Mouse (Mus musculus) NIH3T3 (cell line): Measurements from ENCODE around the gene Wdfy3.
"Not testable (repeated sequence)": the region's sequence is repeated elsewhere in the genome, so short reads cannot be mapped to it uniquely, and the experiment has no call there.

ENCODE experiments used
- DNase-seq: peaks from one replicate; pipeline ENCODE4 v3.0.0-alpha.2; 2012; ENCODE audit warnings: low read depth

Gene Wdfy3

DNA sequence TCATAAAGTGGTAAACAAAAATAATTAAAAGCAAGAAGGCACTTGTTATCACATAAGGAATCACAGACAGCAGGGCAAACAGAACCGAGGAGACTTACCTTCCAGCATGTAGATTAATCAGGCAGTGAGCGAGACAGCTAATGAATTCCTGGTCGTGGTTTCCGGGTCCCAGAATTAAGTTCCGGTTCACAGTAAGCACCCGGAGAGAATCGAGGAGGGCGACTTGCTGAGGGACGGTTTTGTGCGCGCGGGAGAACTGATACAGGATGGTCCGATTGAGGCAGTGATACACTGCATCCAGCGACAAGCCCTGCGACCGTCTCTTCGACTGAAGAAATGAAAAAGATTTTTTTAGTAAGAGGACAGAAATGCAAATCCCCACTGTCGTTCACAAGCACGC is 181.7 kb downstream of the Wdfy3 start:
- DNase-seq: no peak

DNA sequence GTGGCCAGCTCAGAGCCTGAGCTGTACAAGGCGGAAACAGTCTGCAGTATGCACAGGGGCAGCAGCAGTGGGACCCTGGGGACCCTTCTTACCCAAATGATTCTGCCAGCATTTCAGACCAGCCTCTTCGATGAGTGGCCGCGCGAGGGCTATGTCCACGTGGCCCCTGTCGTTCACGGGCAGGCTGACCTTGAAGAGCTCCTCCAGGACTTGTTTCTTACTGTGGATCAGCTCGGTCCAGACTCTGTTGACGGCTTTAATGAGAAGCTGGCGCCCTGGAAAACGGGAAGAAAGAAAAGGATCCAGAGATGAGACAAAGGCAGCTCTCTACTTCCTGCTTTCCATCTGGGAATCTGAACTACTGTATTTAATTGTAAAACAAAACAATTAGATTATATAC is 184.7 kb downstream of the Wdfy3 start:
- no peak for DNase-seq

DNA sequence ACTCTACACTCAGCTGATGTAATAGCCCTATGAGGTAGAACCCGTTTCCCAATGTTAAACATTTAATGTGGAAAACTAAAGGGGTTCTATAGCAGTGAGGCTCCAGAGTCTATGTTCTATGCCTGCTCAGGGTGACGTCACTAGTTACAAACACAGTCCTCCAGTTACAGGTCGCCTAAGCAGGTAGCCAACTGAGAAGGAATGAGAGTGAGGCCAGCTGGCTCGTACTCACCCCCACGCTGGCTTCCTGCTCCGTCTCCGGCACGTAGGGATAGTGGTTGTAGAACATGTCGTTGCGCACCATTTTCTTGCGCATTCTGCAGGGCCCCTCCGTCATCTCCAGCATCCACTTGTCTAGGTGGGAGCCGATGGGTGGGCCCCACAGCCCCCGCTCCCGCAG is 187.5 kb downstream of the Wdfy3 start:
- no peak for DNase-seq

DNA sequence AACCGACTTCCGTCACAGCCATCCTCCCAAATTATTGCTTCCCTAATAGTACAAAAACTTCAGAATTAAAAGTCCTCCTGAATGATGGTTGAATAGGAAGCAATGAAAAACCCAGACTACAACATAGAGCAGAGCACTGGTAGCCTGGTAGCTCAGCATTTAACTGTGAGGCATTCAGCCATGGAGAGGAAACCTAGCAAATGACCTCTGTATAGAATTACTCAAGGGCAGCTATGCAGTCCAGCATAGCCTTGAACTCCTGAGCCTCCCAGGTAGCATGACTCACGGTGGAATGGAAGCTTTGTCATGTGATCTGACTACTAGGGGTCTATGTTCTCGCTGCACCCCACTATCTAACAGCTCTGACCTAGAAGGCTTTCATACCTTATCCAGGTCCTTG is 189.8 kb downstream of the Wdfy3 start:
- DNase-seq: no peak

DNA sequence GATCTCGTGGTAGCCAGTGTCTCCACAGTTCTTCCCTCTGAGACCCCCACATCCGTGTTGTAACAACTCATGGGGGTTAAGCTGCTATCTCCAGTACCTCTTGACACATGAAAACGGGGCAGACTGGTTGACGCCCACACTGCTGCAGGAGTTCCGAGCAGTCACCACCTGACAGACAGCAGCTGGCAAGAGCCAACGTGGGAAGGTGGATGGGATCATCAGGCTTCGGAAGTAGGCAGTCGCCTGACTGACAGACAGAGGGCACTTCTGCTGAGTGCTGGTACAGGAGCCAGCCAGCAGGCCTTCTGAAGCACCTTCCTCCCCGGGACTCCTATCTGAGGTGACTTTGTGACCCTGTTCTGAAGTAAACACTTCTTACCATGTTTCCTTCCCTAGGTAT is 191.3 kb downstream of the Wdfy3 start:
- DNase-seq: no peak

DNA sequence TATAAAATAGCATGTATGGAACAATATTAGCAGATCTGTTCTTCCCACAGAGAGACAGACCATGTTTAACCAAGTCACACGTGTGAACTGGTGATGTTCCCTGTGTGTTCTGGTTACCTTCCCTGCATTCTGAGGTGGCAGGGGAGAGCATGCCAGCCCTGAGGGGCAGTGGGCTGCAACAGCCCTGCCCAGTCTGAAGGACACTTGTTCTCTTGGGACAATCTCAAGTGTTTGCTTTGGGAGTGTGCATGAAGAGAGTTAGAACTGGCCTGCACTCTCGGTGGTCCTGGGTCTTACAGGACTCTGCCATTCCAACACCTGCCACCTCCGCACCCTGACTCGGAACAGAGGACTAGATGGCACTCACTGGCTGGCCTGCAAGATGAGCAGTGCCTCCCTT is 193.5 kb downstream of the Wdfy3 start:
- no peak for DNase-seq

DNA sequence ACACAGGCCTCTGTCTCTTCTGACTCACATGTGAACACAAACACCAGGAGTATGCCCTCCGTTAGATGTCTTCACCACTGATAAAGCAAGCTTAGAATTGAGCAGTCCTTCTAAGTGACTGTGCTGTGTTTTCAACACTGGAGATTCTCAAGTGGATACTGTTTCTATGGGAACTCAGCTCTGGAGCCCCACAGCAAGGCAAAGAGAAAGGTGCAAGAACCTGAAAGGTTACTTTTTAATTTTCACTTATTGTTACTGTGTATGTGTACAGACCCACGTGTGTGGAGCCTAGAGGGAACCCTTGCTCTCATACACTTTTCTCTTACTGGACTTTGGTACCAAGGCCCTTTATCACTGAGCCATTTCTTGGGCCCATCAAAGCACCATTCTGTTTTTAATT is 203.0 kb downstream of the Wdfy3 start:
- DNase-seq: no peak

DNA sequence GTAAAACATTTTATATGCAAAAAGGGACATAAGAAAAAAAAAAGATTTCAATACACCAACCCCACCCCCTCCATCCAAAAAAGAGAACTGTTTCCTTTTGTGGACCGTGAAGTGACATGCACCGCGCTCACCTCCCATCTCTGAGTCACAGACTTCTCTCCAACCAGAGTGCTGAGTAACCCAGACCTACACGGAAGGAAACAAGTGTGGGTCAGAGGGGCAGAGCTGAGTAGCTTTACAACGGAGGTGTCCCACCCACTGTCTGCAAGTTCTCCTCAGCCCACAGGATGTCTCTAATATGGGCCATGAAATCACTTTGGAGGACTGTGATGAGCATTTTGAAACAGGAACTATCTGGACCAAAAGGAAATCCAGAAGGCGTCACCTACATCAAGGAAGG is 205.8 kb downstream of the Wdfy3 start:
- no peak for DNase-seq

DNA sequence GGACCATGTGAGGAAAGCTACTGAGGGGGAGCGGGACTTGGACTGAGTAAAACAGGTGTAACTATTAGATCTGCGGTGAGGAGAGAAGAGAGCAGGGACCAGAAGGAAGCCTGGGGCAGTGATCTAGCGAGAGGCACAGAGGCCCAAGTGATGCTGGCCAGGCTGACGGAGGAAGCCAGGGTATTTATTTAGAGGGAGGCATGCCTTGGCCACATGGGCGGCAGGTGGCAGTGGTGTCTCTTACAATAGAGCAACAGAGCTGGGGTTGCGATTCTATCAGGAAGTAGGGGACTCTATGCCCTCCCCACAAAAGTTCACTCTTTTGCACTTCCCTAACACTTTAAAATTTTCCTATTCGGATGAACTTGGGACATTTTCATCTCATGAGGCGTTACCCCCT is 207.1 kb downstream of the Wdfy3 start:
- DNase-seq: no peak

DNA sequence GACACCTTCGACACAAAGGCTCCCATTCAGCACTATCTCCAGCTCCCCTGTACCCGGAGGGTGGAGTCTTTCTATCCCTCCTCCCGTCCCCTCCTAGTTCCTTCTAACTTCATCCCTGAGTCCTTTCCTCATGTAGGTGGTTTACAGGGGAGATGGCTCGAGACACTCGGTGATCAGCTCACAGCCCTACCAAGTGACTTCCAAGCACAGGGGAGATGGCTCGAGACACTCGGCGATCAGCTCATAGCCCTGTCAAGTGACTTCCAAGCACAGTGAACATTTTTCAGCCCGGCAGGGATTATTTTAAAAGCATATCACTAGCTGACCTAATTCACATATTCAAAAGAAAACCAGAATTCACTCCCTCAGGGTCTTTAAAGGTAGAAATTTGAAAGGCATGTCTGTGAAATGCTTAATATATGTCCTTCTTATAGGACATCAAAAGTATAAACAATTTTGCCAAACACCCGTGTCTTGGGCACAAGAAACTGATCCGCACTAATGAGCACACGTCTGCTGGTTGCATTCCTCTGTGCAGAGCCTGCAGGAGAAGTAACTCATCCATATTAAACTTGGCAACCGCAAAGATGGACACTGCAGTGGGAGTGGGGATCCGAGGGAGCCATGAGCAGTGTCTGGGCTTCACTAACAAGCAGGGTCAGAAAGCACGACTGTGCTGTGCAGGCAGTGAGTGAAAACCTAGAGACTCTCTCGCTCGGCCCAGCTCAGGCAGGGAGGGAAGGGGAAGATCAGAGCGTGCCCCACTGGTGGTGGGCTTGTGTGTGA is 207.7 kb downstream of the Wdfy3 start:
- DNase-seq: no peak

DNA sequence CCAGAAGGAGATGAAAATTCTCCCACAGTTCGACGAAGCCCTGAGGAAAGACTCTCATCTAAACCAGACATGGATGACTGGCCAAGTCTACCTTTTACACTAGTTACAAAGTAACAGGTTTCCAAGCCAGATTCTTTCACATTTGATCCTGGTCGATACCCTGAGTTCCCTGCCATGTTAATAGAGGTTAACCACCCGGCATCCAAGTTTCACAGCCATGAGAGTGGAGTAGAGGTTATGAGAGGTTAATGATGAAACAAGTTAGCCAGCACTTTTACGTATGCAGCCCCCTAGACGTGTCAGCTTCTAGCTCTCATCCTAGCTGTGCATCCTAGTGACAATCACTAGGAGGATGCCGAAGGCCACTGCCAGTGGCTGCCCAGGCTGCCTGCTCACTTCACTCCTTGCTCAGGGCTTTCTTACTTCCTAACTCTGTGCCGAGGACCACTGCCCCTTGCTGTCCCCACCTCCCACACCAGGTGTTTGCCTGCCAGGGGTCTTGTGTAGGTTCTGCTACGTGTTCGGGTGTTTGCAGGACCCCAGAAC is 210.8 kb downstream of the Wdfy3 start:
- no peak for DNase-seq

DNA sequence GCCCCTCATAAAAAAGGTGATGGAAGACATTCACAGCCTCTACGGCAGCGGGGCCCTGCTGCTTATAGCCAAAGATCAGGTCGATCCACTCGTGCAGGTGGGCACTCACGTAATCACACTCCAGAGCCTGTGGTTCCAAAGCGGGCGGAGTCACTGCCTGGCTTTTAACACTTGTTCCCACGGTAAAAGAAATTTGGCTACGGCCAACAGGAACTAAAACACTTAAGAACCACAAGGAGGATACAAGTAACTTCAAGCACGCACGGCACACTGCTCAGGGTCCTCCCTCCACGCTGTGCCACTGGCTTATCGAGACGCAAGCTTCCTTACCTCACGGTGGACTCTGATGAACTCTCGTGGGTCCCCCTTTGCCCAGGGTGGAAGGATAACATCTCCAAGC is 214.2 kb downstream of the Wdfy3 start:
- DNase-seq: no peak

DNA sequence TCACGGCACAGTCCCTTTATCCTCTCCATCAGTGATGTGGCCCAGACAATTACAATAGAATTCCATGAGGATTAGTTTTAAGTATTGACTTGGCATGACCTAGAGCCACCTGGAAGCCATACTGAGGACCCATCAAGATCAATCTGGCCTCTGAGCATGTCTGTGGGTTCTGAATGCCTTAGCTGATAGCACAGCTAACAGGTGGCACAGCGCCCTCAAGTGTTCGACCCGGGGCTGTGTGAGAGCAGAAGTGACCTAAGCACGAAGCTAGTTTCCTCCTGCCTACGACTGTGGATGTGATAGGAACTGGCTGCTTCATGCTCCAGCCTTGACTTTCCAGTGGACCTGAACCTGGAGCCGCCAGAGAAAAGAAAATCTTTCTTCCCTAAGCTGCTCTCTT is 215.1 kb downstream of the Wdfy3 start:
- no peak for DNase-seq

DNA sequence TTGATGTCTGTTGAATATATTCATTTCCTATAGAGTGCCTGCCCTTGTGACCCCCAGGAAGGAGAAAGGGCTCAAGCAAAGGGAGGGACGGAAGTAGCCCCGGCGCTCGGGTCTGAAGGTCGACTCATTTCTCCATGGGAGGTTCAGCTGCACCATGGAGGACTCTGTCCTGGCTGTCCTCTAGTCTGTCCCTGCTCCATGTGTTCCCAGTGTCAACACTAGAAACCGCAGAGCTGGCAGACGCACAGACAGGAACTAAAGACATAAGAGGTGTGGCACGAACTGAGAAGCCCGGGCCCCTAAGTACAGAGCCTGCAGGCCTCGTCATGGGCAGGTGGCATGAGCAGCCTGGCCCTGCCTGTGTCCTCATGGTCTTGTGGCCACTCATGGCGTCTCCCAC is 215.6 kb downstream of the Wdfy3 start:
- DNase-seq: no peak

DNA sequence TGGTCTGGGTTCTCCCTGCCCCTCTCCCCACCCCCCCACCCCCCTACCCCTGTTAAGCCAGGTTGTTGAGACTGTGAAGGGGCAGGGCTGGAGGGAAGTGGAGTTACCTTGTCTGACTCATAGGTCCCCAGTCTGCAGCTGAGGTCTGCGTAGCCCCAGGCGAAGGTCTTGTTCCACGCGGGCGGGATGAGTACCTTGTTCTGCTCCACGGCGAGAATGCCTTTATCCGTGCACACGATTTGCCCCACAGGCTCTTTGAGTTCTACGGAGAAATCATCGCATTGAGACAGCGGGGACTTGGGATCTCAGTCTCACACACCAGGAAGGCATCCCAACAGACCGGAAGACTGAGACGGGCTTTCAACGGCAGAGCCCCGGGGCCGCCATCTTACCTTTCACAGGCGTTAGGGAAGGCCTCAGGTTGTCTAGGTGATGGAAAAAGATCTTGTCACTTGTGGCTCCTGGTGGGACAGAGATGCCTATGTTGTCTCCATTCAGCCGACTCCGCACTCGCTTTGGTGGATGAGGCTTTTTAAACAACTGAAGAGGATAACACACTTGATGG is 217.5 kb downstream of the Wdfy3 start:
- DNase-seq: no peak

DNA sequence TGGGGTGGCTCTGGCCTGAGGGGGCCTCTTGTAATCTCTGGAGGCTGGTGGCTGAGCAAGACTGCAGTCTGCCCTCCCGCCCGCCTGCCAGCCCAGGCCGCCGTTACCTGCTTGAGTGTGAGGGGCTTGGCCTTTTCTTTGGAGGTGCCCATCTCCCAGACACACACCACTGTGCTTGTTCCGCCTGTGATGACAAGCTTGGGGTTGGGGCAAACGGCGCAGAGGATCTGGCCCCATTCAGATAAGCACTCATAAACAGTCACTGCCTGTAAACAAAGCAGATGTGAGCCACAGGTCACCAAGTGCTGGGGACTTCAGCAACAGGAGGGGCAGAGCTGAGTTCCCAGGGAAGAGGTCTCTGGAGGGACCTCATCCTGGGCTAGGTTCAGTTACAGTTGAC is 218.6 kb downstream of the Wdfy3 start:
- no peak for DNase-seq

DNA sequence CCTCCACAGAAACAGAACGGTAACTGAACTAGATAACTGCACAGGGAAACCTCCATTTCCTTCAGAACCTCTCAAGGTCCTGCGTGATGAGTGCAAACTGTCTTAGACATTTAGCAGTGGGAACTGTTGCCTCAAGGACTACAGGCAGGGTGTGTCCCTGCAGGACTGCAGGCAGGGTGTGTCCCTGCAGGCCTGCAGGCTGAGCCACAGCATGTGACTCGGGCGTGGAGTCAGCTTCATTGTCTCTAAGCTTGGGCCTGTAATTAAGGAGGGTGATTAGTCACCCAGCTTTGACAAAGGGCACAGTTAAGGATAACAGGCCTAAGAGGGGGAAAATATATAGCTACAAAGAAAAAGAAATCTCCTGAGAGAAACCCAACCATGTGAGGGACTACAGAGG is 222.0 kb downstream of the Wdfy3 start:
- DNase-seq: no peak

DNA sequence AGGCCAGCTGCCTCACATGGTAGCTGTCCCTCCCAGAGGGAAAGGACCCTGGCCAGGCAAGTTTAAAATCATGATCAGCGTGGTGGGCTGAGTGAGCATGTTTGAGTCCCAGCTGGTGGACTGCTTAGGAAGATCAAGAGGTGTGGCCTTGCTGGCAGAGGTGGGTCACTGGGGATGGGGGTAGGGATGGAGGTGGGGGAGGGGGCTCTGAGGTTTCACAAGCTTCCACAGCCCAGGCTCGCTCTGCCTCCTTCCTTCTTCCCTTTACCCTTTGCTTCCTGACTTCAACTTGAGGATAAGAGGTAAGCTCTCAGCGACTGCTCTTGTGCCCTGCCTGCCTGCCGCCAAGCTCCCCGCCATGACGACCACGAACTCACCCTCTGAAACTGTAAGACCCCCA is 222.4 kb downstream of the Wdfy3 start:
- DNase-seq: no peak

DNA sequence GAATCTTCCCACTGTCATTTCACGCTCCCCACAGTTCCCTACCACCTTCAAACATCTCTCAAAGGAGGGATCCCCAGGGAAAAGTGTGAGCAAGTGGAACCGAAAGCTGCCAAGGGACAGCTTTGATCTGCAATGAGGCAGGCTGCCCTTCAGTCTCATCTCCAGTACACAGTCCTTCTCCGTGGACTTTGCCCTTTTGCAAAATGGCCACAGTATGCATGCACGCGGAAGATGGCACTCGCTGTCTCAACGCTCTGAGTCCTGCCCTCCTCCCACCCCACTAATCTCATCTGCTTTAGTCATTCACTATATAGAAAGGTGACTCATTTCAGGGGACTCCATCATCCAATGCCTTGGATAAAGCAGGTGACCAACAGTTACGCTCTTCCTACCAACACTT is 223.8 kb downstream of the Wdfy3 start:
- DNase-seq: no peak

DNA sequence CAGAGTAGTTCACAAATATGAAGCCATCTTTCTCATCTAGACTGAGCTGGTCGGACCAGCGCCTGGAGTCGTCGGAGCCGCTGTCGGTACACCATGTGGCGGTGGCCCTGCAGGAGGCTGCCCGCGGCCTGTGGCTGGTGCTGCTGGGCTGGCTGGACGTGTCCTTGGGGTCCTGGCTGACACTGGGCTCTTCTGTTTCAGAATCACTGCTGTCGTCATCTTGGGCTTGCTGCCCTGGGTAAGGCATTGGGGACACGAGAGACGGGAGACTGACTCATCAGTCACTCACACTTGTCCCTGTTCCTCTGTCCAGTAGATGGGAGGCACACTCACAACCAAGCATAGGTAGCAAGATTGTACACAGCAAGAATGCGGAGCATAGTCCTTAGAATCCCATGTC is 224.7 kb downstream of the Wdfy3 start:
- no peak for DNase-seq

DNA sequence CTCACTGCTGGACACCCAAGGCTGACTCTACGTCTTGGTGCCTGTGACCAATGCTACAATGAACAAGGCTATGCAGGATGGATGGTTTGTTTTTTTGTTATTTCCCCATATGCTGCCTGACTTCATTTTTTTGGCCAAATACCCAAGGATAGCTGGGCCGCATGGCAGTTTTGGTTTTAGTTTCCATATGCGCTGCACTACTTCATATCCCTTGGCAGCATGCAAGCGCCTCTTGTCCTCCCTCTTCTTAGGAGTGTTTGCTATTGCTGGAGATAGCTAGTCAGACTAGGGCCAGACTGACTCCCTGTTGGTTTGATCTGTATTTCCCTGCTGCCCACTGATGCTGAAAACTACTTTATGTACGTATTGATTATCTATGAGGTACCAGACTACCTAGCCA is 229.2 kb downstream of the Wdfy3 start:
- DNase-seq: no peak

DNA sequence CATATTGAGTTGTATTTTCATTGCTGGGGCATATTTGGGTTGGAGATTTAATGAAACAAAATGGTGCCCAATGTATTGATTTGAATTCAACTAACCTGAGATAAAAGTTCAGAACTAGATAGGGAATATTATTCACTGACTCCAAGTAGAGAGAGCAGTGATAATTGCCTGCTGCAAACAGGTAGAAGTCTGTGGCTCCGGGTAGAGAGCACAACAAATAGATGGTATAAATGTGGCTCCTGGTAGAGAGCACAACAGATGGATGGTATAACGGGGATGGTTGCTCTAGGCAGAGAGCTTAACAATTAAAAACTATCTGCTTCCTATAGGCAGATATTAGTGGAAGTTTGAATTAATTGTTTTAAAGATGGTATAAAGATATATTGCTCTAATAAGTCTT is 232.1 kb downstream of the Wdfy3 start:
- DNase-seq: not testable (repeated sequence)

DNA sequence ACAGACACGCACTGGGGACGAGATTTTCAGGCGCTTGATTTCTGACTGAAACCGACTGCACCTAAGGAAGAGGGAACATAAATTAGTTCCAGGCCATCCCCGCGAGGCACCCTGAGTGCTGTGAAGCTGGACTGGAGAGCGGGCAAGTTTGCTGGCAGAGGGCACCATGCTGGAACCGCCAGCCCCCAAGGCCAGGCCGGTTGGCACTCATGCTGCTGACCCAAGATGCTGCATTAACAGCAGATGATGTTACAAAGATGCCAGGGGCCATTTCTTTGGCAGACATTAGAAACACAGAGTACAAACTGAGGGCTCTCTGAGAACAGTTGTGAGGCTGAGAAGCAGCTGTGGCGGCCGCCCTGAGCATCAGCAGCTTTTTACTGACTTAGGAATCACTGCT is 233.5 kb downstream of the Wdfy3 start:
- DNase-seq: no peak

DNA sequence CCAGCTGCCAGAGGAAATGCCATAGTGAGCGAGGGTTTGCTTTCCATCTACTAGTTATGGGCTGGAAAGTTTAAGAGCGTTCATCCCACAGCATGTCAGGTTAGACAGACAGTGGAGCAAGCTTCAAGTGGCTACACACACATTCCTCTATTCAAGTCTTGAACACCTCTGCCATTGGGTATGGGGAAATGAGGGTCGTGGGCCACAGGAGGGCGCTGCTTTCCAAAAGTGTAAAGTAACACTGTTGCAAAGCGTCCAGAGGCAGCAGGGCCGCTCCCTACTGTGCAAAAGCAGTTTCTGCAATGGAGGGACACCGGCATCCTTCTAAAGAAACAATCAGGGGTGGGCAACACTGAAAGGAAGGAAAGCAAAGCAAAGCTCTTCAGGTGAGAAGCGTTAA is 235.8 kb downstream of the Wdfy3 start:
- DNase-seq: no peak
